Mouse (Mus musculus): ENCODE measurements around the gene Zfp213. TPM values are rescaled to one million over a fixed set of nuclear protein-coding genes. Genes with fewer than 3 reads are reported as not detected.

Zfp213 gene
- total RNA-seq, 4 experiments from 2014 or later: 4.9 to 6.5 (median 5.8) TPM

Other genes with a start within 250 kb of the Zfp213 start
- gene Vmn2r115, start 220.5 kb downstream of the Zfp213 start, total RNA-seq (2022): not detected
- gene Vmn2r116, start 179.6 kb downstream of the Zfp213 start, total RNA-seq (2022): not detected
- not detected for gene Vmn2r117, start 84.5 kb downstream of the Zfp213 start, total RNA-seq (2022)
- 1 to 10 TPM; 1.9 to 5.9 (median 4.4) TPM for gene Zfp13, start 35.2 kb upstream of the Zfp213 start, total RNA-seq (2022)
- gene Zscan10, start 36.6 kb upstream of the Zfp213 start, total RNA-seq (2022): not detected
- under 1 TPM in 1 of 4 experiments, not detected in 3; 0.06 TPM for gene Mmp25, start 81.0 kb upstream of the Zfp213 start, total RNA-seq (2022)
- not detected for gene Bicdl2, start 96.3 kb upstream of the Zfp213 start, total RNA-seq (2022)
- gene Hcfc1r1, start 109.4 kb upstream of the Zfp213 start, total RNA-seq (2022): 100 to 1,000 TPM; 200 to 231 (median 211) TPM
- 10 to 100 TPM in 3 of 4 experiments, 1 to 10 TPM in 1; 8.8 to 11.6 (median 11.0) TPM for gene Thoc6, start 109.6 kb upstream of the Zfp213 start, total RNA-seq (2022)
- 100 to 1,000 TPM in 2 of 4 experiments, 10 to 100 TPM in 2; 55.7 to 113 (median 85.0) TPM for gene Tnfrsf12a, start 113.2 kb upstream of the Zfp213 start, total RNA-seq (2022)
- not detected for gene Cldn6, start 115.0 kb upstream of the Zfp213 start, total RNA-seq (2022)
- gene Cldn9, start 119.8 kb upstream of the Zfp213 start, total RNA-seq (2022): under 1 TPM in 1 of 4 experiments, not detected in 3; 0.19 TPM
- not detected for gene 1520401A03Rik, start 158.5 kb upstream of the Zfp213 start, total RNA-seq (2022)
- 1 to 10 TPM in 2 of 4 experiments, under 1 TPM in 2; 0.78 to 1.5 (median 1.1) TPM for gene Pkmyt1, start 162.1 kb upstream of the Zfp213 start, total RNA-seq (2022)
- gene Paqr4, start 176.6 kb upstream of the Zfp213 start, total RNA-seq (2022): 10 to 100 TPM; 22.4 to 29.0 (median 26.4) TPM
- under 1 TPM in 1 of 4 experiments, not detected in 3; 0.26 TPM for gene Kremen2, start 181.6 kb upstream of the Zfp213 start, total RNA-seq (2022)
- gene Flywch1, start 207.4 kb upstream of the Zfp213 start, total RNA-seq (2022): 10 to 100 TPM; 40.8 to 42.0 (median 40.9) TPM
- gene Flywch2, start 221.8 kb upstream of the Zfp213 start, total RNA-seq (2022): 1 to 10 TPM in 1 of 4 experiments, under 1 TPM in 2, not detected in 1; 0.41 to 1.2 (median 0.87) TPM
- gene Srrm2, start 226.3 kb upstream of the Zfp213 start, total RNA-seq (2022): 100 to 1,000 TPM; 151 to 179 (median 164) TPM

Measured in heart, adult 8-10 months (tissue).